Mouse (Mus musculus): ENCODE data around the gene Gm7945. TPM values are rescaled to one million over a fixed set of nuclear protein-coding genes. Genes with fewer than 3 reads are reported as not detected.
"Not testable (repeated sequence)": the region's sequence is repeated elsewhere in the genome, so short reads cannot be mapped to it uniquely, and the experiment has no call there.

The Gm7945 gene
- not detected in 2 replicates for polyA plus RNA-seq (2014; fragmentation: Nextera tagmentation; extraction: Ambion mirVana)

- H3K4me2 ChIP-seq; H3K9me3 ChIP-seq (ENCODE audit: control insufficient read depth, low read length); H3K27ac ChIP-seq (ENCODE audit: low read depth, low read length); DNase-seq (ENCODE audit: low spot score); H3K27me3 ChIP-seq (replicated peaks; ENCODE audit: control insufficient read depth, insufficient read depth, low read length); ATAC-seq (replicated peaks; ENCODE audit: low FRiP score); H3K36me3 ChIP-seq (ENCODE audit: control insufficient read depth, insufficient read depth, low read length); H3K9ac ChIP-seq (ENCODE audit: low read depth, low read length); H3K4me1 ChIP-seq (replicated peaks; ENCODE audit: control insufficient read depth, insufficient read depth, low read length); H3K4me3 ChIP-seq (ENCODE audit: low read depth, low read length): not testable (repeated sequence)
- WGBS, result no CpG with 5 or more reads among the region's 3 CpGs
Observed at GRCm38 (mm10) chr14:41386279-41386678, at the start of gene Gm7945. Gm7945 (minus strand) TSS chr14:41386379.

GRCm38 (mm10) chr14:41425393-41426075 is 39.4 kb upstream of the Gm7945 start:
- not testable (repeated sequence) for H3K4me1 ChIP-seq (replicated peaks; ENCODE audit: control insufficient read depth, insufficient read depth, low read length); H3K27ac ChIP-seq (ENCODE audit: low read depth, low read length); H3K27me3 ChIP-seq (replicated peaks; ENCODE audit: control insufficient read depth, insufficient read depth, low read length); H3K36me3 ChIP-seq (ENCODE audit: control insufficient read depth, insufficient read depth, low read length); H3K9me3 ChIP-seq (ENCODE audit: control insufficient read depth, low read length); ATAC-seq (replicated peaks; ENCODE audit: low FRiP score); H3K9ac ChIP-seq (ENCODE audit: low read depth, low read length); H3K4me3 ChIP-seq (ENCODE audit: low read depth, low read length)
- peak overlapping the region; percentile 31 for H3K4me2 ChIP-seq
- peak; percentile 23 for DNase-seq (ENCODE audit: low spot score)
- 9% methylated on average over 11 of the region's 16 CpGs for WGBS

GRCm38 (mm10) chr14:41424694-41425093 is 38.5 kb upstream of the Gm7945 start:
- ATAC-seq (replicated peaks; ENCODE audit: low FRiP score); H3K27ac ChIP-seq (ENCODE audit: low read depth, low read length); H3K27me3 ChIP-seq (replicated peaks; ENCODE audit: control insufficient read depth, insufficient read depth, low read length); H3K9ac ChIP-seq (ENCODE audit: low read depth, low read length); DNase-seq (ENCODE audit: low spot score); H3K36me3 ChIP-seq (ENCODE audit: control insufficient read depth, insufficient read depth, low read length); H3K4me1 ChIP-seq (replicated peaks; ENCODE audit: control insufficient read depth, insufficient read depth, low read length); H3K9me3 ChIP-seq (ENCODE audit: control insufficient read depth, low read length); H3K4me3 ChIP-seq (ENCODE audit: low read depth, low read length); H3K4me2 ChIP-seq: not testable (repeated sequence)
- WGBS, result 20% methylated on average over 13 of the region's 14 CpGs

- WGBS, result no CpG with 5 or more reads among the region's 2 CpGs
- not testable (repeated sequence) for ATAC-seq (replicated peaks; ENCODE audit: low FRiP score); H3K36me3 ChIP-seq (ENCODE audit: control insufficient read depth, insufficient read depth, low read length); H3K9ac ChIP-seq (ENCODE audit: low read depth, low read length); H3K9me3 ChIP-seq (ENCODE audit: control insufficient read depth, low read length); DNase-seq (ENCODE audit: low spot score); H3K4me1 ChIP-seq (replicated peaks; ENCODE audit: control insufficient read depth, insufficient read depth, low read length); H3K27ac ChIP-seq (ENCODE audit: low read depth, low read length); H3K4me2 ChIP-seq; H3K4me3 ChIP-seq (ENCODE audit: low read depth, low read length); H3K27me3 ChIP-seq (replicated peaks; ENCODE audit: control insufficient read depth, insufficient read depth, low read length)
Observed at GRCm38 (mm10) chr14:41408181-41408580, 22.0 kb upstream of the Gm7945 start, which contains the start of gene Gm6482. Gm6482 (minus strand) TSS chr14:41408281.

- not testable (repeated sequence) for H3K9me3 ChIP-seq (ENCODE audit: control insufficient read depth, low read length); H3K27ac ChIP-seq (ENCODE audit: low read depth, low read length); H3K4me3 ChIP-seq (ENCODE audit: low read depth, low read length); H3K4me2 ChIP-seq; H3K9ac ChIP-seq (ENCODE audit: low read depth, low read length); H3K27me3 ChIP-seq (replicated peaks; ENCODE audit: control insufficient read depth, insufficient read depth, low read length); ATAC-seq (replicated peaks; ENCODE audit: low FRiP score); DNase-seq (ENCODE audit: low spot score); H3K4me1 ChIP-seq (replicated peaks; ENCODE audit: control insufficient read depth, insufficient read depth, low read length); H3K36me3 ChIP-seq (ENCODE audit: control insufficient read depth, insufficient read depth, low read length)
- WGBS, result 51% methylated on average over 2 of the region's 2 CpGs
Observed at GRCm38 (mm10) chr14:41348309-41348708, 37.9 kb downstream of the Gm7945 start, which contains the start of gene Gm5798. Gm5798 (plus strand) TSS chr14:41348609.

Other genes with a start within 250 kb of the Gm7945 start
- 6.7 and 8.0 TPM in 2 replicates for gene Mbl1, start 234.9 kb downstream of the Gm7945 start, polyA plus RNA-seq (2014; fragmentation: Nextera tagmentation; extraction: Ambion mirVana)
- 0.08 TPM in 1 of 2 replicates, not detected in the other for gene Sftpd, start 201.2 kb downstream of the Gm7945 start, polyA plus RNA-seq (2014; fragmentation: Nextera tagmentation; extraction: Ambion mirVana)
- 0.10 TPM in 1 of 2 replicates, not detected in the other for gene Gm2832, start 107.6 kb downstream of the Gm7945 start, polyA plus RNA-seq (2014; fragmentation: Nextera tagmentation; extraction: Ambion mirVana)
- gene Gm5798, start 37.8 kb downstream of the Gm7945 start, polyA plus RNA-seq (2014; fragmentation: Nextera tagmentation; extraction: Ambion mirVana), result not detected in 2 replicates
- not detected in 2 replicates for gene Gm6482, start 21.9 kb upstream of the Gm7945 start, polyA plus RNA-seq (2014; fragmentation: Nextera tagmentation; extraction: Ambion mirVana)
- gene Gm7954, start 67.1 kb upstream of the Gm7945 start, polyA plus RNA-seq (2014; fragmentation: Nextera tagmentation; extraction: Ambion mirVana), result not detected in 2 replicates
- gene Gm3486, start 103.1 kb upstream of the Gm7945 start, polyA plus RNA-seq (2014; fragmentation: Nextera tagmentation; extraction: Ambion mirVana), result not detected in 2 replicates
- not detected in 2 replicates for gene Gm7970, start 169.2 kb upstream of the Gm7945 start, polyA plus RNA-seq (2014; fragmentation: Nextera tagmentation; extraction: Ambion mirVana)
- not detected in 2 replicates for gene 1700049E17Rik2, start 186.8 kb upstream of the Gm7945 start, polyA plus RNA-seq (2014; fragmentation: Nextera tagmentation; extraction: Ambion mirVana)
- not detected in 2 replicates for gene Gm3072, start 238.2 kb upstream of the Gm7945 start, polyA plus RNA-seq (2014; fragmentation: Nextera tagmentation; extraction: Ambion mirVana)